Mouse (Mus musculus) megakaryocyte progenitor cell, adult 5-6 weeks (primary cell): ENCODE measurements around the gene Gm20388. TPM values are rescaled to one million over a fixed set of nuclear protein-coding genes. Genes with fewer than 3 reads are reported as not detected.

ENCODE experiments used
- ATAC-seq: replicated peaks from 2 replicates; pipeline ENCODE4 v1.8.0; 2016; ENCODE audit warnings: mild to moderate bottlenecking, moderate TSS enrichment, inconsistent platforms; ENCODE audit not compliant: poor library complexity
- total RNA-seq, 2 experiments: library from RNA; stranded (forward) in 1 of 2; stranded (reverse) in 1 of 2; fragments of 157-497, 149-512 nt in 1 of 2; fragments of 200-1000 nt in 1 of 2; gene quantifications; 2 replicates each; pipeline versions ENCODE4 v1.2.3 to v1.2.4; 2015 to 2017

Gene Gm20388
- total RNA-seq, 2 experiments from 2014 or later, result 18.6 TPM; not detected in 1

DNA sequence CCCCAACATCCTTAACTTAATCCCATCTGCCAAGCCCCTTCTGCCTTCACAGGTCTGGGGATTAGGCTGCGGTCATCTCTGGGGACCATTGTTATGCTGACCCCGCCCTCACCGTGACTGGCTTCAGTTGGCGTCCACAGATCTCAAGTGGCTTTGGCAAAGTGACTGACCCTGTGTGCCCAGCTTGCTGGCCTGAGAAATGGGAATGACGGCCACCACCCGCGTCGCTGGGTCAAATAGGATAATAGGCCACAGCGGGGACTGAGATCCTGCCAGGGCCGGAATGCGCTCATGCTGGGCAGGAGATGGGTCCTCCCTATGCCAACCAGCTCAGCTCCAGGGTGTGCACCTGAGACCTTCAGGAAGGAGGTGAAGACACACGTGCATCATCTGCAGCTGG is 128.1 kb downstream of the Gm20388 start:
- ATAC-seq, result no peak

GRCm38 (mm10) chr8:120039313-120039919 is 128.8 kb downstream of the Gm20388 start:
- no peak for ATAC-seq

DNA sequence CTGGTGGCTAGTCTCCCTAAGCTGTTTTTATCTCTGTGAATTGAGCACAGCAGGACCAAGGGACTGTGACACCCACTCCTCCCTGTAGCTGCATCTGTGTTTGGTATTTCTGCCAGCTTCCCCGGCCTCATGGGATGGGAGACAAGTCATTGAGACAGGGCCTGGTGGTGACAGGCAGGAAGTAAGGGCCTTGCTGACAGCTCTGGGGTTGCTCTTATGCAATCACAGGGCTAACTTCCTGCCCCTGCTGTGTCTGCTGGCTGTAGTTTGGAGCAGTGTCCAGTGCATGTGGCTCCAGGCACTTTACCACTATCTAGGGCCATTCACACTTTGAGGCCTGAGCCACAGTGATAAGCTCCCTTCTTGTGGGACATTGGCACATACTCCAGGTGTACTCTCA is 130.2 kb downstream of the Gm20388 start:
- ATAC-seq, result peak; percentile 79

DNA sequence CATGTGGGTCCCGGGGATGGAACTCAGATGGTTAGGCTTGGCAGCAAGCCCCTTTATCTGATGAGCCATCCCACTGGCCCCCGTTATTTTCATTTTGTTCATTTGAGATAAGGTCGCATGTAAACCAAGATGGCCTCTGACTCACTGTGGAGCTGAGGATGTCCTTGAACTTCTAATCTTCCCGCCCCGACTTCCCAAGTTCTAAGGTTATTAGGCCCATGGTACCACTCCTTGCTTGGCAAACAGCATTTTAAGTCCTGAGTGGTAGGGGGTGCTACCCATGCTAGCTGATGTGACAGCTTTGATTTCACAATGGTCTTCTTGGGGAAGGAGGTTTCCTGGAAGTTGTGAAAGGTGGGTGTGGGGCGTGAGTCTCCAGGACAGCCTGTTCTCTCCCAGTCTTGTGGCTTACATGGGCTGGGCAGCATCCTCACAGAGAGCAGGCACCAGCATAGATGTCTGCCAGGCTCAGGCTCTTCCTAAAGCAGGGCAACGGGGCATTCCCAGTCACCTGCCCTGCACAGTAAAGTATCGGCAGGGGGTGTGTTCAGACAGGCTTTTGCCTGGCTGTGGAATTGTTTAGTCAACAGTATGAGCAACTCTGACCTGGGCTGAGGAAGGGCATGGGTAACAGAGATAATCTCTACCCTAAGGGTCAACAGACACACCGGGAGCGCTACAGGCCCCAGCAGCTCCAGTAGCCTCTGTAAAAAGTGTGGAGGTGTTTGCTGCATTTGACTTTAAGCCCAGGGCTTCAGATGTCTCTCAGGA is 132.1 kb downstream of the Gm20388 start:
- peak; percentile 40 for ATAC-seq

DNA sequence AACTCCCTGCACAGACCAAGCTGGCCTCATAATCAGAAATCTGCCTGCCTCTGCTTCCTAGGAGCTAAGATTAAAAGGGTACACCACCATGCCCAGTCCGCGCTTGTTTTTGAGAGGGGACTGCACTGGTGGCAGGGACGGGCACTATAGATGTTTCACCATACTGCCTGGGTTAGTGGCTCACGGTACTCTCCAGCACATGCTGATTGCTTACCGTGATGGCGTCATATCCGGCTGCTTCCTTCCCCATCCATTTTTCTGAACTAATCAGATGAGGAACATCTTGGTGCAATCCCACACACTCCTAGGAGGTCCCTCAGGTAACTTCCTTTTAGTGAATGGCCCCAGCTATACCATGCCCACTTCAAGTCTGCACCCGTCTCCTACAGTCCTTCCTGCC is 134.3 kb downstream of the Gm20388 start:
- peak; percentile 59 for ATAC-seq

- ATAC-seq, result no peak
Observed at GRCm38 (mm10) chr8:120045471-120045870, 134.8 kb downstream of the Gm20388 start.

DNA sequence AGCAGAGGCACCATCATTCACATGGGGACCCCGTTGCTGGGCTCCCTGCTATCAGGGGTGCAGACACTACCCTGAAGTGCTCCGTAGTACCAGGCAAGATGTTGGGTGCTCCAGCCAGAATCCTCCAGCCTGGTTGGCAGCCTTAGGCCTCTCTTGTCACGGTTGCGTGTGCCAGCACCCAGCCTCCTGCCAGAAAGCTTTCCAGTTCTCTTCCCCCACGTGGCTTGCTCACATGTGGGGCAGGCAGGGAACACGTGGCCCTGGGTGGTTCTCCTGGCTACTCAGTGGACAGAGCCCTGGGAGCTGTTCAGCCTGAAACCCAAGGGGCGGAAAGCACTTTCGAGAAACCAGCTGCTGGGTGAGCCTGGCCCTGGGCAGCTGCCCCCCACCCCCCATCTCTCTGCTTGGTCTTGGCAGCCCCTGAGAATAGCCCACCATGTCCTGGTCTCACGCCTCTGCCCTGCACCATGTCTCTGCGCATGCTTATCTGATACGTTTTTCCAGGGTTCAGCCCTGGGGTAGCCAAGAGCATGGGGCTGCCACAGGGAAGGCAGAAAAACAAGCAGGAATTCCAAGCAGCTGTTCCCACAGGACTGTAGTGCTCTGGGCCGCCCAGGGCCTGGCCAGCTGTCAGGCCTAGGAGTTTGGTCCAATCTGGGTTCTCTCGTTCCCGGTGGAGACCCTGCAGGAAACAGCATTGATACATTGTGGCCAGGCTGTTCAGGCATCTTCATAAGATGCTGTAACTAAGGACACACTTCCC is 135.8 kb downstream of the Gm20388 start:
- ATAC-seq, result no peak

GRCm38 (mm10) chr8:120049949-120050348 is 139.3 kb downstream of the Gm20388 start:
- peak; percentile 87 for ATAC-seq

- ATAC-seq, result no peak
Observed at GRCm38 (mm10) chr8:120050376-120050775, 139.7 kb downstream of the Gm20388 start.

- ATAC-seq, result peak; percentile 35
Observed at GRCm38 (mm10) chr8:120051006-120051405, 140.4 kb downstream of the Gm20388 start.

GRCm38 (mm10) chr8:120051908-120052307 is 141.3 kb downstream of the Gm20388 start:
- ATAC-seq, result no peak

- no peak for ATAC-seq
Observed at GRCm38 (mm10) chr8:120052318-120052717, 141.7 kb downstream of the Gm20388 start.

DNA sequence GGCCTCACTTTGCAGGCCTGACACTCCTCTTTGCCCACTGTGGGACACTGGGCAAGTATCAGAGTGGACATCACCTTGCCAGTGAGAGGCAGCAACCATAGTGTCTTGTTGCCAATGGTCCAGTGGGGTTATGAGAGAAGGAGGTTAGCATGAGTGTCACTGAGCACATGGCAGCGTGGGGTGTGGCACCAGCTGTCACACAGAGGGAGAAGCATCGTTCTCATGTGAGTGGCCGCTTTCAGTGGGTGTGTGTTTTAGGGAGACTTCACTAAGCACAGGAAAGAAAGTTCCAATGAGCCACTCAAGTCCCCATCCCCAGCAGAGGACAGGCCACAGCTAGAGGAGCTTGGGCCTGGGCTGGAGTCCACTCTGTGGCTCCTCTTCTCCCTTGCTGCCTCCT is 144.2 kb downstream of the Gm20388 start:
- ATAC-seq, result no peak

DNA sequence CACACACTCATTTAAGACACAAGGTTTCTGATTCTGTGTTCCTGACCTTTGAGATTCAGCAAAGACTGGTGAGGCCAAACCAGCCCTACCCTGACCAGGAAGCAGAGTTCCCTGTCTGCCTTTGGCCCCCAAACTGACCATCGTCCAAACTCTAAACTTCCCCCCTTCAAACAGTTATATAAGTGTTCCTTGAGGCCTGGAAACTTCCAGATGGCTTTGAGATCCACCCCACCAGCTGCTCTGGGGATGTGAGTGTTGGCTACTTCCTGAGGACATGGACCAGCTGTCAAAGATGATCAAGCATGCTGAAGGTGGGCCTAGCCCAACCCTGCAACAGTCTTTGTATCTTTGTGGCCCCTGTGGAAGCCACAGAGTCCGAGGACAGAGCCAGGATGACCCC is 146.4 kb downstream of the Gm20388 start:
- ATAC-seq, result no peak

- ATAC-seq, result no peak
Observed at GRCm38 (mm10) chr8:120062742-120063141, 152.1 kb downstream of the Gm20388 start.

GRCm38 (mm10) chr8:120063326-120063725 is 152.7 kb downstream of the Gm20388 start:
- ATAC-seq, result no peak

GRCm38 (mm10) chr8:120065611-120066010 is 155.0 kb downstream of the Gm20388 start:
- ATAC-seq, result no peak

DNA sequence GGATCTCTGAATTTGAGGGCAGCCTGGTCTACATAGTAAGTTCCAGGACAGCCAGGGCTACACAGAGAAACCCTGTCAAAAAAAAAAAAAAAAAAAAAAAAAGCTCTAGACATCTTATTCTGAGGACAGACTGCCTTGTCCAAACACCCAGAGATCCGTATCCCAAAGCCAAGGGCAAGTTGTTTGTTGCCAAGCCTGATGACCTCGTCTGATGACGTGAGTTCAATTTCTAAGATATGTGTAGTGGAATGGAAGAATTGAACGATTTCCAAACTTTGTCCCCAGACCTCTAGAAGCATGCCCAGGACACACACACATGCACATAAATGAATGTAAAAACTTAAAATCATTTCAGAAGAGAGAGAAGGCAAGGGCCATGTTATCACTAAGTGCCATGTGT is 155.6 kb downstream of the Gm20388 start:
- no peak for ATAC-seq

- ATAC-seq, result no peak
Observed at GRCm38 (mm10) chr8:120067936-120068668, 157.5 kb downstream of the Gm20388 start.

DNA sequence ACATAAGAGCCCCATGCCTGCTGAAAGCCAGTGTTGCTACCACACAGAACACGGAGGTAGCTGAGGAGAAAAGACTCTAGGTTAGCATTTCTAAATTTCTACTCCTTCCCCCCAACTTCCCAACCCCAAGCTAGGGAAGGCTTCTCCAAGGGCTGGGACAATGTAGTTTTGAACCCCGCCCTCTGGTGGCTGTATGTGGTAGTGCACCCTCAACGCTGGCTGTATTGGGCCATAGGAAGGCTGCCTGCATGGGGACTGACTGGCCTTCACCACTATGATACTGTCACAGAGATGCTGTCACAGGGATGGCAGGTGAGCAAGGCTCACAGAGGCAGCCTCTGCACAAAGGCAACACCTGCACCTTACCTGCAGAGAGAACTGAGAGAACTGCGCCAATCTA is 161.0 kb downstream of the Gm20388 start:
- peak; percentile 93 for ATAC-seq

GRCm38 (mm10) chr8:120072259-120072658 is 161.6 kb downstream of the Gm20388 start:
- no peak for ATAC-seq
